Mouse (Mus musculus) olfactory bulb, adult 2 months (tissue): ENCODE data around the gene Fev.

Experiments used
- CTCF ChIP-seq: fragments of 200-500 bp; IDR thresholded peaks from 2 replicates; pipeline ENCODE4 v1.5.1; 2012; ENCODE audit warnings: low read depth, mild to moderate bottlenecking, low read length, moderate library complexity; ENCODE audit not compliant: insufficient read depth
- POLR2A ChIP-seq: fragments of 200-500 bp; IDR thresholded peaks from 2 replicates; pipeline ENCODE4 v1.6.1; 2012; ENCODE audit warnings: mild to moderate bottlenecking, low read depth, low read length, moderate library complexity; ENCODE audit not compliant: insufficient read depth

- no peak for TF ChIP-seq CTCF
- TF ChIP-seq POLR2A, result no peak
Measured at GRCm38 (mm10) chr1:74833255-74833654, 52.0 kb downstream of the Fev start.
